Mouse (Mus musculus) CH12.LX (cell line): ENCODE results near the gene Lrch1. TPM values are rescaled to one million over a fixed set of nuclear protein-coding genes. Genes with fewer than 3 reads are reported as not detected.

ENCODE experiments used
- DNase-seq: peaks from one replicate; pipeline ENCODE4 v3.0.0-alpha.2; 2013; ENCODE audit errors: extremely low read depth
- H3K27ac ChIP-seq: 2 replicates; pipeline ENCODE4 v1.5.1; 2012; ENCODE audit warnings: low read depth, mild to moderate bottlenecking, control low read depth, moderate library complexity; ENCODE audit not compliant: insufficient read depth
- H3K27me3 ChIP-seq: replicated peaks from 2 replicates; pipeline ENCODE3; 2012; ENCODE audit warnings: inconsistent platforms
- H3K36me3 ChIP-seq, 2 experiments: replicated peaks in 1 of 2; 2 replicates each; pipeline versions ENCODE3 to v1.6.1; 2012; ENCODE audit warnings: inconsistent platforms in 1 of 2, low read length in 1 of 2, mild to moderate bottlenecking in 1 of 2, mixed read lengths in 1 of 2, moderate library complexity in 1 of 2; ENCODE audit not compliant: control insufficient read depth in 1 of 2, insufficient read depth in 1 of 2
- H3K4me1 ChIP-seq, 2 experiments: 2 replicates each; pipeline ENCODE4 v1.6.1; 2012; ENCODE audit warnings: inconsistent platforms in 1 of 2, moderate library complexity in 1 of 2; ENCODE audit not compliant: insufficient read depth in 2 of 2, control insufficient read depth in 1 of 2
- H3K4me2 ChIP-seq: 2 replicates; pipeline ENCODE4 v1.6.1; 2012; ENCODE audit warnings: low read depth, mild to moderate bottlenecking, control low read depth; ENCODE audit not compliant: poor library complexity, insufficient read depth, severe bottlenecking
- H3K4me3 ChIP-seq, 3 experiments: fragments of 150-350 bp in 1 of 3; sonication (generic) in 1 of 3; replicated peaks in 1 of 3; 2 replicates each; pipeline versions ENCODE3 to v1.5.1; 2011 to 2012; ENCODE audit warnings: low read depth in 2 of 3, low read length in 2 of 3, mild to moderate bottlenecking in 2 of 3, moderate library complexity in 2 of 3, control low read depth in 1 of 3, improper control_type of control experiment in 1 of 3, inconsistent platforms in 1 of 3, mixed read lengths in 1 of 3; ENCODE audit not compliant: poor library complexity in 1 of 3
- H3K79me2 ChIP-seq: replicated peaks from 2 replicates; pipeline ENCODE4 v1.6.1; 2012; ENCODE audit warnings: mild to moderate bottlenecking, moderate library complexity; ENCODE audit not compliant: control insufficient read depth, poor library complexity, insufficient read depth, severe bottlenecking; ENCODE audit errors: extremely low read depth
- H3K9ac ChIP-seq: 2 replicates; pipeline ENCODE4 v1.6.1; 2012; ENCODE audit warnings: low read depth, mild to moderate bottlenecking, control low read depth, moderate library complexity; ENCODE audit not compliant: insufficient read depth
- H3K9me3 ChIP-seq: replicated peaks from 2 replicates; pipeline ENCODE3; 2012; ENCODE audit warnings: low read length, inconsistent platforms, mixed read lengths
- BHLHE40 ChIP-seq: IDR thresholded peaks from 2 replicates; pipeline ENCODE4 v1.6.1; 2011; ENCODE audit warnings: mild to moderate bottlenecking, low read depth, low read length, improper control_type of control experiment
- CHD1 ChIP-seq: IDR thresholded peaks from 2 replicates; pipeline ENCODE4 v1.6.1; 2012; ENCODE audit warnings: low read depth, low read length, improper control_type of control experiment, inconsistent platforms
- CHD2 ChIP-seq: IDR thresholded peaks from 2 replicates; pipeline ENCODE4 v1.6.1; 2011; ENCODE audit warnings: low read length, improper control_type of control experiment
- CTCF ChIP-seq, 2 experiments: IDR thresholded peaks in 1 of 2; conservative IDR thresholded peaks in 1 of 2; 2 replicates each; pipeline ENCODE4 v1.5.1; 2011 to 2012; ENCODE audit warnings: low read depth in 2 of 2, low read length in 2 of 2, improper control_type of control experiment in 1 of 2, inconsistent platforms in 1 of 2, mild to moderate bottlenecking in 1 of 2, moderate library complexity in 1 of 2
- E2F4 ChIP-seq: IDR thresholded peaks from 2 replicates; pipeline ENCODE4 v1.6.1; 2011; ENCODE audit warnings: low read depth, low read length, improper control_type of control experiment; ENCODE audit not compliant: insufficient replicate concordance
- ELF1 ChIP-seq: IDR thresholded peaks from 2 replicates; pipeline ENCODE4 v1.6.1; 2014; ENCODE audit warnings: low read depth, mild to moderate bottlenecking, inconsistent platforms, low read length, improper control_type of control experiment
- EP300 ChIP-seq: IDR thresholded peaks from 2 replicates; pipeline ENCODE4 v1.6.1; 2011; ENCODE audit warnings: low read length, improper control_type of control experiment
- ETS1 ChIP-seq: conservative IDR thresholded peaks from 2 replicates; pipeline ENCODE4 v1.6.1; 2012; ENCODE audit warnings: low read depth, mild to moderate bottlenecking, inconsistent platforms, low read length, improper control_type of control experiment, moderate library complexity
- HCFC1 ChIP-seq: IDR thresholded peaks from 2 replicates; pipeline ENCODE4 v1.6.1; 2012; ENCODE audit warnings: low read depth, mild to moderate bottlenecking, inconsistent platforms, low read length, improper control_type of control experiment
- IRF4 ChIP-seq: IDR thresholded peaks from 2 replicates; pipeline ENCODE4 v1.6.1; 2014; ENCODE audit warnings: low read depth, mild to moderate bottlenecking, inconsistent platforms, low read length, improper control_type of control experiment
- JUN ChIP-seq: IDR thresholded peaks from 2 replicates; pipeline ENCODE4 v1.6.1; 2011; ENCODE audit warnings: low read depth, mild to moderate bottlenecking, low read length, improper control_type of control experiment, moderate library complexity; ENCODE audit not compliant: insufficient read depth
- JUND ChIP-seq: conservative IDR thresholded peaks from 2 replicates; pipeline ENCODE4 v1.6.1; 2011; ENCODE audit warnings: low read depth, low read length, improper control_type of control experiment
- MAFK ChIP-seq: IDR thresholded peaks from 2 replicates; pipeline ENCODE4 v1.6.1; 2011; ENCODE audit warnings: low read length, improper control_type of control experiment; ENCODE audit not compliant: insufficient replicate concordance
- MAZ ChIP-seq: IDR thresholded peaks from 2 replicates; pipeline ENCODE4 v1.6.1; 2012; ENCODE audit warnings: low read depth, mild to moderate bottlenecking, inconsistent platforms, low read length, improper control_type of control experiment, moderate library complexity
- MEF2A ChIP-seq: IDR thresholded peaks from 2 replicates; pipeline ENCODE4 v1.6.1; 2014; ENCODE audit warnings: low read depth, mild to moderate bottlenecking, inconsistent platforms, low read length, improper control_type of control experiment, borderline replicate concordance
- MXI1 ChIP-seq: IDR thresholded peaks from 2 replicates; pipeline ENCODE4 v1.6.1; 2011; ENCODE audit warnings: mild to moderate bottlenecking, low read depth, low read length, improper control_type of control experiment
- MYC ChIP-seq: IDR thresholded peaks from 2 replicates; pipeline ENCODE4 v1.6.1; 2011; ENCODE audit warnings: low read depth, mild to moderate bottlenecking, improper control_type of control experiment, low read length
- NRF1 ChIP-seq: IDR thresholded peaks from 2 replicates; pipeline ENCODE4 v1.6.1; 2014; ENCODE audit warnings: low read depth, mild to moderate bottlenecking, inconsistent platforms, low read length, improper control_type of control experiment, moderate library complexity
- PAX5 ChIP-seq: IDR thresholded peaks from 2 replicates; pipeline ENCODE4 v1.6.1; 2012; ENCODE audit warnings: low read length, inconsistent platforms, mixed read lengths
- POLR2A ChIP-seq: IDR thresholded peaks from 2 replicates; pipeline ENCODE4 v1.6.1; 2011; ENCODE audit warnings: low read depth, mild to moderate bottlenecking, improper control_type of control experiment, low read length
- POLR2AphosphoS2 ChIP-seq: IDR thresholded peaks from 2 replicates; pipeline ENCODE4 v1.6.1; 2011; ENCODE audit warnings: low read depth, low read length, improper control_type of control experiment
- RAD21 ChIP-seq: IDR thresholded peaks from 2 replicates; pipeline ENCODE4 v1.6.1; 2011; ENCODE audit warnings: low read depth, mild to moderate bottlenecking, low read length, improper control_type of control experiment, moderate library complexity
- RCOR1 ChIP-seq: conservative IDR thresholded peaks from 2 replicates; pipeline ENCODE4 v1.6.1; 2012; ENCODE audit warnings: low read depth, mild to moderate bottlenecking, inconsistent platforms, low read length, improper control_type of control experiment
- SIN3A ChIP-seq: IDR thresholded peaks from 2 replicates; pipeline ENCODE4 v1.6.1; 2012; ENCODE audit warnings: low read length, improper control_type of control experiment, inconsistent platforms
- SMC3 ChIP-seq: IDR thresholded peaks from 2 replicates; pipeline ENCODE4 v1.6.1; 2011; ENCODE audit warnings: low read depth, low read length, improper control_type of control experiment
- TBP ChIP-seq: conservative IDR thresholded peaks from 2 replicates; pipeline ENCODE4 v1.6.1; 2011; ENCODE audit warnings: low read depth, low read length, improper control_type of control experiment
- UBTF ChIP-seq: IDR thresholded peaks from 2 replicates; pipeline ENCODE4 v1.6.1; 2012; ENCODE audit warnings: low read depth, mild to moderate bottlenecking, inconsistent platforms, low read length, improper control_type of control experiment, moderate library complexity
- USF1 ChIP-seq: IDR thresholded peaks from 2 replicates; pipeline ENCODE4 v1.6.1; 2014; ENCODE audit warnings: low read depth, mild to moderate bottlenecking, inconsistent platforms, low read length, improper control_type of control experiment
- USF2 ChIP-seq: conservative IDR thresholded peaks from 2 replicates; pipeline ENCODE4 v1.6.1; 2011; ENCODE audit warnings: low read depth, low read length, improper control_type of control experiment
- ZC3H11A ChIP-seq: IDR thresholded peaks from 2 replicates; pipeline ENCODE4 v1.6.1; 2012; ENCODE audit warnings: low read depth, mild to moderate bottlenecking, inconsistent platforms, low read length, improper control_type of control experiment
- ZKSCAN1 ChIP-seq: IDR thresholded peaks from 2 replicates; pipeline ENCODE4 v1.6.1; 2012; ENCODE audit warnings: low read depth, inconsistent platforms, low read length, improper control_type of control experiment, borderline replicate concordance
- ZMIZ1 ChIP-seq: IDR thresholded peaks from 2 replicates; pipeline ENCODE4 v1.6.1; 2012; ENCODE audit warnings: low read depth, mild to moderate bottlenecking, inconsistent platforms, low read length, improper control_type of control experiment
- ZNF384 ChIP-seq: IDR thresholded peaks from 2 replicates; pipeline ENCODE4 v1.6.1; 2012; ENCODE audit warnings: low read depth, low read length, improper control_type of control experiment, inconsistent platforms
- dilution Hi-C: fragments of 300-500 bp; cut with MboI; formaldehyde crosslinking; loops from 2 replicates; pipeline ENCODE4 v1.14.3; 2020; ENCODE audit warnings: low sequenced_read_pairs; ENCODE audit not compliant: extremely low pct_unique_long_range_greater_than_20kb, extremely low pct_ligation_motif_present
- in situ Hi-C: fragments of 300-500 bp; cut with MboI; formaldehyde crosslinking; loops from 3 replicates; pipeline ENCODE4 v1.14.3; 2019; ENCODE audit warnings: low sequenced_read_pairs, low pct_ligation_motif_present, low pct_unique_long_range_greater_than_20kb, mixed read lengths
- polyA plus RNA-seq: library from polyadenylated mRNA; unstranded; fragments of >175 nt; gene quantifications from 2 replicates; pipeline ENCODE4 v1.2.1, GENCODE M21; 2012; ENCODE audit warnings: low read depth; ENCODE audit not compliant: insufficient read length
- total RNA-seq, 2 experiments: library from RNA; depleted of rRNA; stranded (reverse); fragments of 300-350 nt in 1 of 2; fragments of >200 nt in 1 of 2; gene quantifications; 2 replicates each; pipeline ENCODE4 v1.2.3; 2012 to 2014

Gene Lrch1
- total and polyA plus RNA-seq, 3 experiments, result 10.3 to 23.3 (median 12.8) TPM

- H3K36me3 ChIP-seq, result peaks cover 0 to 3% of the 10 kb centered on the region in 2 experiments
- no peak overlapping the region for H3K4me2 ChIP-seq
- DNase-seq, result no peak
- H3K27me3 ChIP-seq, result no peaks in the 10 kb centered on the region
- H3K9me3 ChIP-seq, result no peaks in the 10 kb centered on the region
- H3K27ac ChIP-seq, result no peak overlapping the region
- in situ Hi-C loops (no loop called here), dilution Hi-C loops (no loop called here)
- no peak overlapping the region for H3K4me3 ChIP-seq
- peaks cover 7% of the 10 kb centered on the region; the same call in 1 of the 2 replicates for H3K79me2 ChIP-seq
- TF ChIP-seq CHD2 (no peak), ZNF384 (0 out of 2 replicates have a peak, but pooled peaks have one; percentile 17)
- H3K9ac ChIP-seq, result no peak overlapping the region
- peaks cover 20 to 90% of the 10 kb centered on the region in 2 experiments for H3K4me1 ChIP-seq
These were observed 64.9 kb downstream of the Lrch1 start for GRCm38 (mm10) chr14:74882754-74883153.

GRCm38 (mm10) chr14:74880868-74881267 lies 66.8 kb downstream of the Lrch1 start:
- Histone ChIP-seq H3K27ac (peak overlapping the region; percentile 62), H3K27me3 (no peaks in the 10 kb centered on the region), H3K4me1 (peaks cover 23 to 90% of the 10 kb centered on the region in 2 experiments), H3K36me3 (peaks cover 0 to 6% of the 10 kb centered on the region in 2 experiments), H3K4me2 (peak overlapping the region; percentile 88), H3K79me2 (peaks cover 5% of the 10 kb centered on the region; the same call in 1 of the 2 replicates), H3K4me3 (peak overlapping the region in 2 of 3 experiments; percentile 18 to 20), H3K9ac (no peak overlapping the region), H3K9me3 (no peaks in the 10 kb centered on the region)
- in situ Hi-C loops, result no loop called here
- peak; percentile 76 for DNase-seq
- dilution Hi-C loops, result no loop called here
- TF ChIP-seq SIN3A (0 out of 2 replicates have a peak, but pooled peaks have one; percentile 35), CHD1 (no peak), UBTF (0 out of 2 replicates have a peak, but pooled peaks have one; percentile 23), ZC3H11A (no peak), TBP (0 out of 2 replicates have a peak, but pooled peaks have one; percentile 40), JUND (no peak), ELF1 (no peak), POLR2A (no peak), BHLHE40 (peak; percentile 83), RAD21 (peak; percentile 22), ZKSCAN1 (no peak), USF1 (no peak), RCOR1 (no peak), CTCF (conservative IDR thresholded peaks at IDR 0.05 in 1 of 2, IDR thresholded peaks at IDR 0.05 in 1 of 2; ENCODE audit: low read depth in 2 of 2, low read length in 2 of 2) (0 out of 4 replicates have a peak, but pooled peaks of 1 of the 2 experiments have one; percentile 21), MYC (peak; percentile 93), MAFK (no peak), JUN (0 out of 2 replicates have a peak, but pooled peaks have one; percentile 20), SMC3 (peak; percentile 31), ETS1 (peak; percentile 82), PAX5 (no peak), HCFC1 (no peak), ZMIZ1 (no peak), MXI1 (peak; percentile 83), USF2 (no peak), NRF1 (no peak), IRF4 (peak; percentile 67; the same call in 1 of the 2 replicates), MAZ (0 out of 2 replicates have a peak, but pooled peaks have one; percentile 15), E2F4 (no peak), MEF2A (0 out of 2 replicates have a peak, but pooled peaks have one; percentile 7), POLR2AphosphoS2 (no peak), EP300 (peak; percentile 57)
